Mouse (Mus musculus) kidney, adult 18-20 months (tissue): ENCODE measurements around the gene Itgb1bp2.
A peak's percentile ranks its signal among the peaks of the same experiment; 100 is the strongest.

Source experiments
- DNase-seq: peaks from one replicate; pipeline ENCODE4 v3.0.0; 2021

Itgb1bp2 gene

DNA sequence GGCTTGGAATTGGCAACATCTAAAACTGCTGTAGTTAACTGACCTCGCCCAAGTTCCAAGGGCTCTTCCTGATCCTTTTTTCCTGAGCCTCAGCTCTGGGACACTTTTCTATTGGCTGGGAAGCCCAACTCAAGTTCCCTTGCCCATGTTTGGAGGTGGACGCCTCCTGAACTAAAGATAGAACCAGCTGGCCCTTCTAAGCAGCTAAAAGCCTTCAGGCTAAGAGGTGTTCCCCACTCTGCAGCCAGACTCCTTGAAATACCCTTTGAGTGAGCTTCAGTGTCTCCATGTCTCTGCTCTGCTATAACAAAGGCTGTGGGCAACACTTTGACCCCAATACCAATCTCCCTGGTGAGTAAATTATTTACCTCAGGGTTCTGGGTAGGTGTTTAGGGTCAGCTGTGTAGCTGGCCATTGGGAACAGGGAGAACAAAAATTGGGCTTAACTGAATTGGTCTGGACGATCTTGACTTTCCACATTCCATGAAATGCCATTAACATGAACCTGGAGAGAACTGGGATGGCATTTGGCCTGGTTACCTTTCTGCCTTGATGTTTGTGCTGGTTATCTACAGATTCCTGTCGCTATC is at the start of gene Itgb1bp2:
TSS of gene Itgb1bp2 (plus strand) at position 203 of the 590 bp plus-strand sequence.
- DNase-seq = peak; percentile 10

DNA sequence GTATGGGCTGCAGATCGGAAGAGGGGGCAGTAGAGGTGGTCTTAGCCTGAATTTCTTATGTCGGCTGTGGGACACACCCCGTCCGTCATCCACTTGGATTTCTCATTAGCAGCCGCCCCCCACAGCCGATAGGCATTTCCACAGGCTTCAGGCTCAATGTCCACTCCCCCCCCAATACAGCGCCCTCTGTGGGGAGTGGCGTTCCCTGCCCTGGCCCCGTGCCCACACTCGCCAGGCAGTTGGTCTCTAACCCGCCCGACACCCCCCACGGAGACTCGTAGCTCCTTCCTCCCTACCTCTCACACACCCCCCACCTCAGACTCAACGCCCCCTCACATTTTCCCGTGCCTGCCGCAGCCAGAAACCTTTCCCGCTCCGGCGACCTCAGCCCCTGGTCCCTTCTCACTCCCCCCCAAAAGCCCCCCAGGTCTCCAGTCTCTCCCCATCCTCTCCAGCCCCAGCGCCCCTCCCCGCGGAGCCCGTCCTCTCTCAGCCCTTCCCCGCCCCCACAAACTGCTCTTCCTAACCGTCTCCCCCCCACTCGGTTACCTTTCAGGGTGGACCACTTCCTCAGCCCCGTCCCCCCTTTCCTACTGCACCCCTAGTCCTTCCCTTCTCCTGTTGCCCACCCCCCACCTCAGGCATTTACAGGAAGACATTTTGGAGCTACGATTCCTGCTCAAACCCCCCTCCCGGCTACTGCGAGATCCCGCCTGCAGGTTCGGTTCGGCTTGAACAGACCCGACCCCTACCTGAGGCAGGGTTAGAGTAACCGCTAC is 29.8 kb upstream of the Itgb1bp2 start:
- DNase-seq = peak; percentile 57

GRCm38 (mm10) chrX:101419725-101420699 is 28.9 kb upstream of the Itgb1bp2 start:
- peak; percentile 81 for DNase-seq

GRCm38 (mm10) chrX:101420700-101421095 is 28.2 kb upstream of the Itgb1bp2 start, which contains the start of gene Zmym3:
TSS of gene Zmym3 (minus strand) at chrX:101420849.
- DNase-seq = no peak

DNA sequence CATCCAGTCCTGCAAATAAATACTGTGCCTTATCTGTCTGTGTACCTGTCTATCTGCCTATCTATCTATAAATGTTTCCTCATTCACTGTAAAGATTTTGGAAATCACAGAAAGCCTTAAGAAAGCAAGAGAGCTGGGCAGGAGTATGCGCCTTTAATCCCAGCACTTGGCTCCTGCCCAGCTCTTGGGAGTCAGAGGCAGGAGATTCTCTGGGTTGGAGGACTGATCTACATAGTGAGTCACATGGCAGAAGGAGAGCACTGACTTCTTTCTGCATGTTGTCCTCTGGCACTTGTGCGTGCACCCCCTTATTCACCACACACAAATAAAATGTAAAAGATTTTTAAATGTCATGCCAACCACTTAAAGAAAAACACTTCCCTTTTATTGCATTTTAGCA is 25.4 kb upstream of the Itgb1bp2 start:
- DNase-seq = no peak

DNA sequence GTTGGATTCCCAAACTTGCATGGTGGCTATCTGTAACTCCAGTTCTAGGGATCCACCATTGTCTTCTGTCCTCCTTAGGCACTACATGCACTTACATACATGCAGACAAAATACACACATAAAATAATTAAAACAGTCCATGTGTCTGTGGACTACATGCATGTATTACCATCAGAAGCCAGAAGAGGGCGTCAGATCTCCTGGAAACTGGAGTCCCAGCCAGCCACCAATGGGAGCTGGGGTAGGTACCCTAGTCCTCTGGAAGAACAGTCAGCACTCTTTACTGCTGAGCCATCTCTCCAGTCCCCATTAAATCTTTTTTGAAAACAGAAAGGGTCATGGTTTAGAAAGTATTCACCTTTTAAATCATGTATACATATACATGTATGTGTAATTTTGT is 21.1 kb upstream of the Itgb1bp2 start:
- no peak for DNase-seq

- DNase-seq = no peak
Measured at GRCm38 (mm10) chrX:101428785-101429141, 20.1 kb upstream of the Itgb1bp2 start.

GRCm38 (mm10) chrX:101429142-101429949 is 19.5 kb upstream of the Itgb1bp2 start, which contains the start of gene Nono:
TSS of gene Nono (plus strand) at chrX:101429318.
- DNase-seq = peak; percentile 75

DNA sequence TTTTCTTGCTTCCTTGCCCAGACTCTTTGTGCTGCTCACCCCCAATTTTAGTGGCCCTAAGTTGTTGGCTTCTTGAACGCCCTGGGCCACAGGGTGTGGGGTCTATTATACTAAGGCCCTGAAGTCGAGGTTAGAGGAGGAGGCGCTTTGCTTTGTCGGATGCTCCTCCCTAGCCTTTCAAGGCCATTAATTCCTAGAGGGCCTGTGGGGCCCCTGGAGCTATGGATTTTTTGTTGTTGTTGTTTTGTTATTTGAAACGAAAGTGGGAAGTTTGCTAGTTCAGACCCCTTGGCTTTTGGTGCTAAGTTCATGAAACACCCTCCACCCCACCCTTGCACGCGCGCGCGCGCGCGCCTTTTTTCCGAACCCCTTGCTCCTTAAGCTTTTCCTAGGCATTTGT is 18.9 kb upstream of the Itgb1bp2 start:
- no peak for DNase-seq

GRCm38 (mm10) chrX:101451147-101451546 is 2.3 kb downstream of the Itgb1bp2 start:
- no peak for DNase-seq

DNA sequence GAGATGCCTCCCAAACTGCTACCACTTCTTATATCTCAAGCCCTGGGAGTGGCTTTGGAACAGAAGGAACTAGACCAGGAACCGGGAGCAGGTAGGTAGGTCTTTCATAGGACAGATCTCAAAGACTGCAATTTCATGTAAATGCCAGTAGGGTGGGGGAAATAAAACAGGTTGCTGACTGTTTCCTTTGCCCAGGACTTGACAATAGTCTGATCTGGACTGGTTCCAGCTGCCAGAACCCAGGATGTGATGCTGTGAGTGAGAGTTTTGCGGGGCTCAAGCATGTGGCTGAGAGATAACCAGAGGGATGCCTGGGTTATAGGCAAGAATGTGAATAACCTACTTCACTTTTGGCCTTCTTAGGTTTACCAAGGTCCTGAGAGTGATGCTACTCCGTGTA is 2.7 kb downstream of the Itgb1bp2 start:
- DNase-seq = no peak

DNA sequence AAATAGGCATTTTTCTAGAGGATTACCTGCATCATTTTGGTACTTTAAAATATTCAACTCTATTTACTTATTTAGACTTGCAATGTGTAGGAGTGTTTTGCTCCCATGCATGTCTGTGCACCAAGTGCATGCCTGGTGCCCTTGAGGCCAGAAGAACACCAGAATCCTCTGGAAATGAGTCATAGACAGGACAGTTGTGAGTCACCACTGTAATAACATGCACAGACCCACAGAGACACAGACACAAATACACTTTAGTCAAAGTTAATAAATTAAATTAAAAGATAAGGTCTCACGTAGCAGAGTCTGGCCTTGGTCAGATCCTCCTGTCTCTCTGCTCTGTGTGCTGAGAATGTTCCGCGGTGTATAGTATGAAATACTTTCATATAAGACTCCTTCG is 23.3 kb downstream of the Itgb1bp2 start:
- DNase-seq = no peak

DNA sequence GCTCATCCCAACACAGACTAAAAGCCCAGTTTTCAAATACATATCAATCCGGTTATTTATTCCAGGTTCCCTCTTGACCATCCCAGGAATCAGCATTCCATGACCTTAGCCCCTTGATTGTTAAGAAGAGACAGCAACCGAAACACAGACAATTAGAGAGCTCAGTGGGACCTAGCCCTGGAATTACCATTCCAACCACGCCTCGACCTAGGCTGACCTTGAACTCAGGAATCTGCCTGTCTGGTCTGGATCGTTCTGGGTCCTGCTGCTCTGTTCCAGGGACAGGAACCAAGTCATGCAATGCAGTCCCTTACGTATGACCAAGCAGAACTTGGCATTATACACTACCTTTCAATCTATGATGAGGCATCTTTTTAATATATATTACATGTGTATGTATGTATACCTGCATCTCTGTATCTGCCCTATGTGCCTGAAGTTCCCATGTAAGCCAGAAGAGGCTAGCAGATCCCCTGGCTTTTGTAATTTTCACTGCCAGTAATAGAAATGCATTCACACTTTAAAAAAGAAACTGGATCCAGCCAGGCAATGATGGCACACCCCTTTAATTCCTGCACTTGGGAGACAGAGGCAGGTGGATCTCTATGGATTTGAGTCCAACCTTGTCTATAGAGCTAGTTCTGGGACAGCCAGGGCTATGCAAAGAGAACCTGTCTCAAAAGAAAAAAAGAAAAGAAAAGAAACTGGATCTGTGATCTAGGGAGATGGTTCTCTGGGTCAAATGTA is 32.9 kb downstream of the Itgb1bp2 start:
- DNase-seq = no peak

GRCm38 (mm10) chrX:101486487-101487152 is 37.7 kb downstream of the Itgb1bp2 start:
- peak; percentile 26 for DNase-seq
